Mouse (Mus musculus) heart, postnatal 0 days (tissue): ENCODE measurements around the gene Cilp.

Source experiments
- CTCF ChIP-seq: IDR thresholded peaks from 2 replicates; pipeline ENCODE4 v1.5.1; 2016; ENCODE audit warnings: antibody characterized with exemption, control low read depth, low read depth
- EP300 ChIP-seq: IDR thresholded peaks from 2 replicates; pipeline ENCODE4 v1.6.1; 2016; ENCODE audit warnings: antibody characterized with exemption, low read depth

- TF ChIP-seq EP300 (no peak), CTCF (no peak)
These were observed 3.3 kb upstream of the Cilp start for GRCm38 (mm10) chr9:65261591-65262230.
